Mouse (Mus musculus): Measurements from ENCODE around the gene Tmem147.

DNA sequence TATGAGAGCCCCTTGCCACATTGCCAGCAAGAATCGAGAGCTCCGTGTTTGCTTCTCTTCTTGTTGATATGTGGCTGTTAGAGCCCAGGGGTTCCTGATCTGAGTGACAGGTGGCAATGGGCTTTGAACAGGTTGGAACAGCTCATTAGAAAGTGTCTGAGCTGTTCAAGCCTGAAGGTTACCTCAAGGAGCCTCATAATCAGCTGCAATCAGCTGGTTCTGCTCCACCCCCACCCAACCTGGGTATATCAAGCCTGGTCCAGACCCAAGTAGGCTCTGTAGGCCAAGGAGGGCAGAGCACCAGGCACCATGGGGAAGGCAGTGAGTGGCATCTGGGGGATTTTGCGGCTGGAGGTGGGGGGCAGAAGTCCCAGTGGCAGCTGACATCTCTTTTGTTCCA, 17.4 kb downstream of the Tmem147 start, which contains the start of gene Atp4a:
- TF ChIP-seq POLR2A (IDR thresholded peaks at IDR 0.05; ENCODE audit: insufficient read depth, low read depth, low read length) (no peak), CTCF (IDR thresholded peaks at IDR 0.05; ENCODE audit: insufficient read depth, low read depth, low read length) (no peak)
